Mouse (Mus musculus) spleen, adult 2 months (tissue): ENCODE results near the gene Wdr93. TPM values are rescaled to one million over a fixed set of nuclear protein-coding genes. Genes with fewer than 3 reads are reported as not detected.
A peak's percentile ranks its signal among the peaks of the same experiment; 100 is the strongest.

Source experiments
- DNase-seq, 2 experiments: peaks; one replicate each; pipeline versions ENCODE4 v3.0.0 to v3.0.0-alpha.2; 2012 to 2021; ENCODE audit warnings: low spot score in 2 of 2, low read depth in 1 of 2
- H3K27ac ChIP-seq: fragments of 200-500 bp; 2 replicates; pipeline ENCODE4 v1.5.1; 2012; ENCODE audit warnings: low read length, inconsistent platforms; ENCODE audit not compliant: insufficient read depth
- H3K27me3 ChIP-seq: fragments of 200-500 bp; 2 replicates; pipeline ENCODE4 v1.6.1; 2012; ENCODE audit warnings: mild to moderate bottlenecking, moderate library complexity, low read length, inconsistent platforms; ENCODE audit not compliant: control insufficient read depth, insufficient read depth
- H3K36me3 ChIP-seq: fragments of 200-500 bp; 2 replicates; pipeline ENCODE4 v1.6.1; 2012; ENCODE audit warnings: mild to moderate bottlenecking, low read length, inconsistent platforms; ENCODE audit not compliant: control insufficient read depth, insufficient read depth
- H3K4me1 ChIP-seq: fragments of 200-500 bp; 2 replicates; pipeline ENCODE4 v1.6.1; 2011; ENCODE audit warnings: inconsistent platforms; ENCODE audit not compliant: control insufficient read depth, insufficient read depth, insufficient read length
- H3K4me3 ChIP-seq: fragments of 200-500 bp; 2 replicates; pipeline ENCODE4 v1.5.1; 2011; ENCODE audit warnings: mild to moderate bottlenecking, inconsistent platforms; ENCODE audit not compliant: insufficient read depth, insufficient read length; ENCODE audit errors: extremely low read depth
- CTCF ChIP-seq: fragments of 200-500 bp; IDR thresholded peaks from 2 replicates; pipeline ENCODE4 v1.5.1; 2011; ENCODE audit warnings: mild to moderate bottlenecking, inconsistent platforms; ENCODE audit not compliant: insufficient read depth, insufficient read length, insufficient replicate concordance; ENCODE audit errors: extremely low read depth
- POLR2A ChIP-seq: fragments of 200-500 bp; IDR thresholded peaks from 2 replicates; pipeline ENCODE4 v1.6.1; 2011; ENCODE audit warnings: low read depth, low read length, inconsistent platforms
- WGBS: fragments of 180-500 bp; shearing (Covaris S2); methylation state at CpG from one replicate; pipeline ENCODE4 v1.1.7; 2018; 5-methylcytosine and 5-hydroxymethylcytosine counted together
- polyA plus RNA-seq: library from polyadenylated mRNA; depleted of rRNA; stranded (reverse); fragments of >200 nt; gene quantifications from 2 replicates; pipeline ENCODE4 v1.2.3, GENCODE M21; 2012; rRNA removed

Wdr93 gene
- not detected in 2 replicates for polyA plus RNA-seq

DNA sequence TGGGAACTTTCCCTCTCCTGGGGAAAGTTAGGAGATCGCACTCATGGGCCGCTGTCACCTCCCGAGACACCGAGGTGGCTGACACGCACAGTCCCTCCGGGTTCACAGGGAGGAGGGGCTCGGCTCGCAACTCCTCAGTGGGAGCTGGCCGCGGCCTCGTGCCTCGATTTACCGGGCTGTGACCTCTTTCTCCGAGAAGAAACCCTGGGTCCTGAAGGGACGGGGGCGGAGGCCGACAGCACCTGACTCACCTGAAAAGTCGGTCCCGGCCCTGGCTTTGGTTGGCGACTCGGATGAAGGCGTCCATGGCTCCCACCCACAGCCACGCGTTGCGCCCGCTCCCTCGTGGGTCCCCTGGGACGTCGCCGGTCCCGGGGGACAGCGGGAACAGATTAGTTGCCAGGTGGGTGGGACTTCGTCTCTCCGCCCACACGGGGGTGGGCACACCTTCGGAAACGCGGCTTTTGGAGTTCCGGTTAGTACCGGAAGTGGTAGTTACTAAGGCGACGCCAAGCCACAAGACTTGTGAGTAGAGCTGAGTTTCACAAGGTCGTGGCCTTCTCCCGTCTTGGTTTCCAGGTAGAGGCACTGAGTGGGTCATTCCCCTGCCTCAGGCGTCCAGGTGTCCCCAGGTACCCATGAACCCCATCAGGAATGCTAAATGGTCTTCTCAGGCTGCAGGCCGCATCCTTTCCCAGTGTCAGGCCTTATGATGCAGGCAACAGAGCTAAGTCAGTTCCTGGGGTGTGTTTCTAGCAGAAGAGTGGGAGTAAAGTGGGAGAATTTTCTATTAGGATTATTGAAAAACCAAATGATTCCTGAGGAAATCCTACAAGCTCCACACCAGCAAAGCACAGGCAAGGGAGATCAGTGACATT, at the start of gene Wdr93, which contains the start of gene Pex11a:
Gene Wdr93 (plus strand): TSS at position 505 of the 878 bp plus-strand sequence.
Gene Pex11a (minus strand): TSS at position 473 of the 878 bp plus-strand sequence.
- TF ChIP-seq POLR2A = no peak
- no peak for TF ChIP-seq CTCF
- peak; percentile 66 to 68 for DNase-seq
- Histone ChIP-seq H3K4me1 (peaks cover 5% of the 10 kb centered on the region; the same call in 1 of the 2 replicates), H3K4me3 (peak within 1 kb of the TSS; percentile 70), H3K36me3 (no peaks in the 10 kb centered on the region), H3K27ac (no peak within 1 kb of the TSS), H3K27me3 (no peaks in the 10 kb centered on the region)
- 4% methylated on average over 46 of the region's 46 CpGs for WGBS

- H3K27ac ChIP-seq = no peak overlapping the region
- no peaks in the 10 kb centered on the region for H3K4me1 ChIP-seq
- DNase-seq = no peak
- H3K36me3 ChIP-seq = peaks cover 3% of the 10 kb centered on the region
- H3K27me3 ChIP-seq = no peaks in the 10 kb centered on the region
- TF ChIP-seq POLR2A (no peak), CTCF (no peak)
- 84% methylated on average over 8 of the region's 8 CpGs for WGBS
- H3K4me3 ChIP-seq = no peak overlapping the region
Observed at GRCm38 (mm10) chr7:79696495-79696894, 46.5 kb upstream of the Wdr93 start.

GRCm38 (mm10) chr7:79702755-79703154, 40.2 kb upstream of the Wdr93 start:
- TF ChIP-seq POLR2A = no peak
- H3K36me3 ChIP-seq = no peaks in the 10 kb centered on the region; the same call in 1 of the 2 replicates
- WGBS = 95% methylated on average over 16 of the region's 16 CpGs

GRCm38 (mm10) chr7:79705210-79705609, 37.8 kb upstream of the Wdr93 start:
- TF ChIP-seq CTCF (no peak), POLR2A (no peak)
- DNase-seq = no peak
- Histone ChIP-seq H3K27ac (no peak overlapping the region), H3K36me3 (no peaks in the 10 kb centered on the region), H3K4me1 (peaks cover 2% of the 10 kb centered on the region; the same call in 1 of the 2 replicates), H3K27me3 (no peaks in the 10 kb centered on the region), H3K4me3 (no peak overlapping the region)
- 88% methylated on average over 5 of the region's 5 CpGs for WGBS

More at GRCm38 (mm10) chr7:79702755-79703154, 40.2 kb upstream of the Wdr93 start:
- no peak overlapping the region for H3K4me3 ChIP-seq
- no peaks in the 10 kb centered on the region for H3K4me1 ChIP-seq
- no peak for DNase-seq
- H3K27ac ChIP-seq = no peak overlapping the region
- H3K27me3 ChIP-seq = no peaks in the 10 kb centered on the region

- Histone ChIP-seq H3K36me3 (no peaks in the 10 kb centered on the region), H3K27me3 (peaks cover under 1% of the 10 kb centered on the region; the same call in 1 of the 2 replicates), H3K4me3 (no peak overlapping the region), H3K4me1 (peaks cover 2% of the 10 kb centered on the region; the same call in 1 of the 2 replicates), H3K27ac (no peak overlapping the region)
- no peak for DNase-seq
- 25% methylated on average over 55 of the region's 55 CpGs for WGBS
- TF ChIP-seq POLR2A = no peak
- TF ChIP-seq CTCF = no peak
Observed at GRCm38 (mm10) chr7:79710130-79710607, 32.8 kb upstream of the Wdr93 start.

DNA sequence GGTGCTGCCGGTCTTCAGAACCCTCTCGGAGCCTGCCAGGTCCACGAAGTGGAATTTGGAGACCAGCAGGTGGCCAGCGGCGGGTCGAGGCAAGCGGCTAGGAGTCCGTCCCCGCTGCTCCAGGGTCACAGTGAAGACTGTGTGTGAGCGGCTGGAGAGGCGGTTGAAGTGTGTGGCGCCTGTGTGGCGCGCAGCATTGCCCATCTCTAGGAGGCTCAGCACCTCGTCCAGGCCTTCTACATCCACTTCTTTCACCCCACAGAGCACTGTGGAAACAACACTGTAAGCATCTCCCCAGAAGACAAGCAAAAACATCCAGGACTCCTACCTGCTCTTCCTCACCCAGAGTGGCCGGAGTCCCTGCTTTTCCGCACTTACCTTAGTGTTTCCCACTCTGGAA, 32.1 kb upstream of the Wdr93 start:
- H3K4me3 ChIP-seq = no peak overlapping the region
- no peak for DNase-seq
- H3K36me3 ChIP-seq = no peaks in the 10 kb centered on the region
- WGBS = 89% methylated on average over 17 of the region's 17 CpGs
- no peak overlapping the region for H3K27ac ChIP-seq
- peaks cover 7% of the 10 kb centered on the region for H3K27me3 ChIP-seq
- no peak for TF ChIP-seq CTCF
- no peak for TF ChIP-seq POLR2A
- peaks cover 2% of the 10 kb centered on the region; the same call in 1 of the 2 replicates for H3K4me1 ChIP-seq
